10 mouse cellular contexts compared by ENCODE assay signal in genomic region chr4:152285505-152285904, GRCm38 (mm10). TPM values are rescaled to one million over a fixed set of nuclear protein-coding genes. Genes with fewer than 3 reads are reported as not detected.
DNase-seq lines count a peak whose midpoint lies in the region; ATAC-seq and TF ChIP-seq lines count a peak whose summit lies in the region.
"Had no signal": no experiment of that assay in that cellular context is flagged by ENCODE, and none has a peak within 500 bp of the region (broad histone marks: within the 10 kb centered on the region; RNA-seq: fewer than 3 reads in every experiment).

No protein-coding gene starts in this region.

- DNase-seq in layer of hippocampus, postnatal 14 days (ENCODE audit: low spot score in 2 of 2), result peak; percentile 42 to 57
- no peak for DNase-seq in layer of hippocampus, adult 9-11 months
- DNase-seq in MEL (ENCODE audit: low read depth, low spot score), result peak; percentile 46
- DNase-seq in cerebellum, adult 18-20 months, result peak; percentile 86 to 88
- peak; percentile 73 to 78 for DNase-seq in heart, postnatal 14 days
- DNase-seq in lung, postnatal 0 days (ENCODE audit: low spot score), result peak; percentile 69
- peak; percentile 40 for DNase-seq in thymus, postnatal 0 days (ENCODE audit: low spot score)

- H3K27me3 ChIP-seq in MEL (ENCODE audit: control insufficient read depth in 1 of 2, insufficient read depth in 2 of 2, low read length in 2 of 2), result no peaks in the 10 kb centered on the region
- H3K27me3 ChIP-seq in lung, postnatal 0 days (replicated peaks; ENCODE audit: insufficient read depth, low read length), result peaks cover 71% of the 10 kb centered on the region

- 2% methylated on average over 10 of the region's 10 CpGs for WGBS in lung, postnatal 0 days

- TF ChIP-seq CTCF in MEL (IDR thresholded peaks at IDR 0.05 in 2 of 3, conservative IDR thresholded peaks at IDR 0.05 in 1 of 3; ENCODE audit: control insufficient read depth in 1 of 3, insufficient read depth in 1 of 3, low read depth in 2 of 3, low read length in 3 of 3, poor library complexity in 1 of 3, severe bottlenecking in 1 of 3), result peak; percentile 62 to 84 (median 83)
- peak; percentile 79 for TF ChIP-seq CTCF in lung, postnatal 0 days (IDR thresholded peaks at IDR 0.05)

- H3K4me1 ChIP-seq in MEL (ENCODE audit: control insufficient read depth in 1 of 2, insufficient read depth in 2 of 2, low read length in 2 of 2), result no peaks in the 10 kb centered on the region
- H3K4me1 ChIP-seq in lung, postnatal 0 days (ENCODE audit: insufficient read depth, low read depth, low read length), result peaks cover 4% of the 10 kb centered on the region; the same call in 1 of the 2 replicates

- H3K27ac ChIP-seq in MEL (ENCODE audit: control insufficient read depth, low read depth, low read length), result no peak overlapping the region
- no peak overlapping the region for H3K27ac ChIP-seq in lung, postnatal 0 days (ENCODE audit: low read length)
- H3K27ac ChIP-seq: limb, embryonic 13.5 days had no signal

- TF ChIP-seq POLR2A in MEL (IDR thresholded peaks at IDR 0.05; ENCODE audit: control insufficient read depth in 1 of 2, insufficient read depth in 1 of 2, low read depth in 1 of 2, low read length in 2 of 2, poor library complexity in 1 of 2), result no peak

- no peaks in the 10 kb centered on the region for H3K9me3 ChIP-seq in MEL (replicated peaks; ENCODE audit: insufficient read depth, low read length)
- H3K9me3 ChIP-seq in lung, postnatal 0 days (ENCODE audit: low read length), result no peaks in the 10 kb centered on the region
- H3K9me3 ChIP-seq: limb, embryonic 13.5 days had no signal

- no peaks in the 10 kb centered on the region for H3K79me2 ChIP-seq in MEL (ENCODE audit: control insufficient read depth, insufficient read depth, low read length, poor library complexity)

- no peak for TF ChIP-seq EP300 in MEL (IDR thresholded peaks at IDR 0.05; ENCODE audit: low read depth in 1 of 2, low read length in 2 of 2)
- TF ChIP-seq EP300 in lung, postnatal 0 days (IDR thresholded peaks at IDR 0.05), result no peak

- TF ChIP-seq RAD21 in MEL (IDR thresholded peaks at IDR 0.05; ENCODE audit: low read depth, low read length), result peak; percentile 65

- intact Hi-C loops in heart, postnatal 14 days (cut with DNase I), result loop anchor here (1.0 to 10.0 kb wide), 3 partner anchors 71 to 301 kb away; partner anchors contain the start of gene Thap3

- no peaks in the 10 kb centered on the region for H3K36me3 ChIP-seq in MEL (ENCODE audit: control insufficient read depth in 1 of 2, insufficient read depth in 2 of 2, low read length in 2 of 2)
- no peaks in the 10 kb centered on the region for H3K36me3 ChIP-seq in lung, postnatal 0 days (ENCODE audit: insufficient read depth, low read length)

- no peak overlapping the region for H3K9ac ChIP-seq in MEL (ENCODE audit: control insufficient read depth, low read depth, low read length, poor library complexity, severe bottlenecking)
- no peak overlapping the region for H3K9ac ChIP-seq in lung, postnatal 0 days (replicated peaks; ENCODE audit: low read depth)
- H3K9ac ChIP-seq: limb, embryonic 13.5 days had no signal

- ATAC-seq in lung, postnatal 0 days, result no peak
- ATAC-seq in erythroblast, adult 5-6 weeks (replicated peaks; ENCODE audit: low FRiP score, poor library complexity, severe bottlenecking), result no peak

- no peak overlapping the region for H3K4me2 ChIP-seq in lung, postnatal 0 days (replicated peaks; ENCODE audit: low read depth, low read length)

- no peak overlapping the region for H3K4me3 ChIP-seq in MEL (ENCODE audit: control insufficient read depth in 1 of 2, insufficient read depth in 1 of 2, low read depth in 2 of 2, low read length in 2 of 2)
- no peak overlapping the region for H3K4me3 ChIP-seq in lung, postnatal 0 days (ENCODE audit: low read depth, low read length)

TF ChIP-seq in MEL, 35 proteins besides CTCF, POLR2A, EP300 and RAD21:
- TF ChIP-seq MAX (IDR thresholded peaks at IDR 0.05; ENCODE audit: low read length) (no peak), MAFK (IDR thresholded peaks at IDR 0.05; ENCODE audit: borderline replicate concordance, low read depth, low read length) (no peak), BHLHE40 (IDR thresholded peaks at IDR 0.05; ENCODE audit: borderline replicate concordance, low read depth, low read length) (no peak), USF2 (IDR thresholded peaks at IDR 0.05; ENCODE audit: borderline replicate concordance in 1 of 2, insufficient read depth in 1 of 2, low read depth in 1 of 2, low read length in 2 of 2) (no peak), TCF12 (IDR thresholded peaks at IDR 0.05; ENCODE audit: low read depth, low read length) (no peak), SIN3A (IDR thresholded peaks at IDR 0.05; ENCODE audit: low read length) (no peak), MXI1 (IDR thresholded peaks at IDR 0.05; ENCODE audit: low read depth, low read length) (no peak), MYB (IDR thresholded peaks at IDR 0.05; ENCODE audit: low read depth, low read length) (no peak), GATA1 (IDR thresholded peaks at IDR 0.05; ENCODE audit: low read depth, low read length) (no peak), RCOR1 (IDR thresholded peaks at IDR 0.05; ENCODE audit: low read depth, low read length) (no peak), ZC3H11A (IDR thresholded peaks at IDR 0.05; ENCODE audit: low read depth, low read length) (peak; percentile 55), SMC3 (IDR thresholded peaks at IDR 0.05; ENCODE audit: low read depth, low read length) (peak; percentile 94), NRF1 (IDR thresholded peaks at IDR 0.05; ENCODE audit: insufficient read depth, low read depth, low read length, poor library complexity, severe bottlenecking) (no peak), JUND (IDR thresholded peaks at IDR 0.05; ENCODE audit: low read depth, low read length) (no peak)

RNA-seq across cellular contexts. Expression of gene Hes3, which starts 6.0 kb away (rescaled TPM):
- total RNA-seq in layer of hippocampus, postnatal 14 days (2021), result not detected
- total RNA-seq in MEL (2012; rRNA removed), result not detected in 2 replicates
- polyA plus RNA-seq in MEL (2012; ENCODE audit: insufficient read depth in 1 of 2, insufficient read length in 2 of 2, low read depth in 1 of 2, low replicate concordance in 2 of 2, missing spikeins in 1 of 2), result under 1 TPM in 1 of 2 experiments, not detected in 1; 0.04 TPM
- total RNA-seq in heart, postnatal 14 days (2021), result not detected
- not detected in 2 replicates for polyA plus RNA-seq in lung, postnatal 0 days (2015; fragmentation: Nextera tagmentation; extraction: Ambion mirVana)
- 0.07 TPM in 1 of 2 replicates, not detected in the other for polyA plus RNA-seq in thymus, postnatal 0 days (2015; fragmentation: Nextera tagmentation; extraction: Ambion mirVana)
- not detected in 2 replicates for total RNA-seq in erythroblast, adult 5-6 weeks (2015; ENCODE audit: low replicate concordance)
- not detected in 2 replicates for total RNA-seq in erythroblast, adult 5-6 weeks (2017; ENCODE audit: low replicate concordance)
- total RNA-seq: common myeloid progenitor, adult 5-6 weeks had no signal
- polyA plus RNA-seq: limb, embryonic 13.5 days had no signal

RNA-seq across cellular contexts. Expression of gene Gpr153, which starts 11.5 kb away (rescaled TPM):
- total RNA-seq in layer of hippocampus, postnatal 14 days (2021), result 10 to 100 TPM in 1 of 2 experiments, 1 to 10 TPM in 1; 8.9 to 14.4 TPM
- total RNA-seq in MEL (2012; rRNA removed), result not detected in 2 replicates
- under 1 TPM in 1 of 2 experiments, not detected in 1; 0.08 TPM for polyA plus RNA-seq in MEL (2012; ENCODE audit: insufficient read depth in 1 of 2, insufficient read length in 2 of 2, low read depth in 1 of 2, low replicate concordance in 2 of 2, missing spikeins in 1 of 2)
- 10 to 100 TPM; 19.9 to 20.6 TPM for total RNA-seq in heart, postnatal 14 days (2021)
- polyA plus RNA-seq in lung, postnatal 0 days (2015; fragmentation: Nextera tagmentation; extraction: Ambion mirVana), result 11.1 and 12.3 TPM in 2 replicates
- polyA plus RNA-seq in thymus, postnatal 0 days (2015; fragmentation: Nextera tagmentation; extraction: Ambion mirVana), result 1.2 and 1.4 TPM in 2 replicates
- total RNA-seq in erythroblast, adult 5-6 weeks (2015; ENCODE audit: low replicate concordance), result not detected in 2 replicates
- 0.28 TPM in 1 of 2 replicates, not detected in the other for total RNA-seq in erythroblast, adult 5-6 weeks (2017; ENCODE audit: low replicate concordance)

RNA-seq across cellular contexts. Expression of gene Icmt, which starts 11.5 kb away (rescaled TPM):
- 10 to 100 TPM; 33.8 to 34.6 TPM for total RNA-seq in layer of hippocampus, postnatal 14 days (2021)
- total RNA-seq in MEL (2012; rRNA removed), result 30.3 and 30.4 TPM in 2 replicates
- polyA plus RNA-seq in MEL (2012; ENCODE audit: insufficient read depth in 1 of 2, insufficient read length in 2 of 2, low read depth in 1 of 2, low replicate concordance in 2 of 2, missing spikeins in 1 of 2), result 10 to 100 TPM in 1 of 2 experiments, not detected in 1; 50.8 TPM
- total RNA-seq in heart, postnatal 14 days (2021), result 10 to 100 TPM; 25.9 to 27.2 TPM
- 16.9 and 18.9 TPM in 2 replicates for polyA plus RNA-seq in lung, postnatal 0 days (2015; fragmentation: Nextera tagmentation; extraction: Ambion mirVana)
- polyA plus RNA-seq in thymus, postnatal 0 days (2015; fragmentation: Nextera tagmentation; extraction: Ambion mirVana), result 19.2 and 19.7 TPM in 2 replicates
- total RNA-seq in erythroblast, adult 5-6 weeks (2015; ENCODE audit: low replicate concordance), result 3.7 and 6.5 TPM in 2 replicates
- 4.6 and 5.8 TPM in 2 replicates for total RNA-seq in erythroblast, adult 5-6 weeks (2017; ENCODE audit: low replicate concordance)

RNA-seq across cellular contexts. Expression of gene Rnf207, which starts 33.3 kb away (rescaled TPM):
- 1 to 10 TPM; 2.6 to 6.0 TPM for total RNA-seq in layer of hippocampus, postnatal 14 days (2021)
- not detected in 2 replicates for total RNA-seq in MEL (2012; rRNA removed)
- polyA plus RNA-seq in MEL (2012; ENCODE audit: insufficient read depth in 1 of 2, insufficient read length in 2 of 2, low read depth in 1 of 2, low replicate concordance in 2 of 2, missing spikeins in 1 of 2), result under 1 TPM in 1 of 2 experiments, not detected in 1; 0.36 TPM
- 10 to 100 TPM; 84.5 to 95.8 TPM for total RNA-seq in heart, postnatal 14 days (2021)
- 0.53 and 0.70 TPM in 2 replicates for polyA plus RNA-seq in lung, postnatal 0 days (2015; fragmentation: Nextera tagmentation; extraction: Ambion mirVana)
- 0.09 TPM in 1 of 2 replicates, not detected in the other for polyA plus RNA-seq in thymus, postnatal 0 days (2015; fragmentation: Nextera tagmentation; extraction: Ambion mirVana)
- total RNA-seq in erythroblast, adult 5-6 weeks (2015; ENCODE audit: low replicate concordance), result 0.19 TPM in 1 of 2 replicates, not detected in the other
- not detected in 2 replicates for total RNA-seq in erythroblast, adult 5-6 weeks (2017; ENCODE audit: low replicate concordance)
- total RNA-seq: common myeloid progenitor, adult 5-6 weeks had no signal

RNA-seq across cellular contexts. Expression of gene Rpl22, which starts 40.0 kb away (rescaled TPM):
- 100 to 1,000 TPM; 227 to 233 TPM for total RNA-seq in layer of hippocampus, postnatal 14 days (2021)
- total RNA-seq in MEL (2012; rRNA removed), result 1,745 and 1,792 TPM in 2 replicates
- 1,000 to 10,000 TPM in 1 of 2 experiments, not detected in 1; 1,885 TPM for polyA plus RNA-seq in MEL (2012; ENCODE audit: insufficient read depth in 1 of 2, insufficient read length in 2 of 2, low read depth in 1 of 2, low replicate concordance in 2 of 2, missing spikeins in 1 of 2)
- total RNA-seq in heart, postnatal 14 days (2021), result 100 to 1,000 TPM; 223 to 252 TPM
- polyA plus RNA-seq in lung, postnatal 0 days (2015; fragmentation: Nextera tagmentation; extraction: Ambion mirVana), result 265 and 266 TPM in 2 replicates
- 557 and 592 TPM in 2 replicates for polyA plus RNA-seq in thymus, postnatal 0 days (2015; fragmentation: Nextera tagmentation; extraction: Ambion mirVana)
- total RNA-seq in erythroblast, adult 5-6 weeks (2015; ENCODE audit: low replicate concordance), result 338 and 340 TPM in 2 replicates
- 322 and 331 TPM in 2 replicates for total RNA-seq in erythroblast, adult 5-6 weeks (2017; ENCODE audit: low replicate concordance)
